Mouse (Mus musculus) cerebellum, adult 9-11 months (tissue): ENCODE measurements at regions not wholly inside any gene's neighbourhood (a gene's known extent, or its start where the extent isn't known, plus 50 kb on each side); places are given as distances from the start of the nearest gene placed in this dataset.

ENCODE experiments used
- DNase-seq: peaks from one replicate; pipeline ENCODE4 v3.0.0; 2022

GRCm38 (mm10) chr17:16101548-16101947, 270.7 kb upstream of the Rgmb start:
- no peak for DNase-seq

GRCm38 (mm10) chr17:16092952-16093351, 262.1 kb upstream of the Rgmb start:
- no peak for DNase-seq

DNA sequence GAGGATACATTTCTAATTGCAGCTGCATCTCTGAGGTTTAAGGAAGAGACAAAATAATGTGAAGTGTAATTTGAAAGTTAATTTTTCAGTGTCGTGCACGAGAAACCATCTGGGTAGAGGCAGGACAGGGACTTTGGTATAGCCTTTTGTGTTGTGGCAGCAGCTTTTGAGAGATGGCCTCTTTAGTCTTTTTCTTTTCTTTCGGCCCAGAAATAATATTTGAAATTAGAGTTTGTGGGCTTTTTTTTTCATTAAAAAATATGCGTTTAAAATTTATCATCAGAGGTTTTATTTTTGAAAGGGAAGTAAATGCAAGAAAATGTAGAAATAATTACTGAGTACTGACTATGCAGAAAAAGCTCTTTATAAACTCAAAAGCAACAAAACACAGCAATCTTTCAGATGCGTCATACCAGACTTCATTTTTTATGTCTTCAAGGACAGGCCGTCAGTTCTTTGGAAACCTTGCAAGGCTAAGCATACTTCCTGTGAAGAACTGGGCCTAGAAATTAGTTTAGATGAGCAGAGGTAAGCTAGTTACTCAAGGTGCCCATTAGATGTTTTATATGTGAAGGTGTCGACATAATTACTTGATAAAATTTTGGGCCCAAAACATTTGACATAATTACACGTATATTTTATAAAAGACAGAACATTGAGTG, 258.9 kb upstream of the Rgmb start:
- DNase-seq: no peak

DNA sequence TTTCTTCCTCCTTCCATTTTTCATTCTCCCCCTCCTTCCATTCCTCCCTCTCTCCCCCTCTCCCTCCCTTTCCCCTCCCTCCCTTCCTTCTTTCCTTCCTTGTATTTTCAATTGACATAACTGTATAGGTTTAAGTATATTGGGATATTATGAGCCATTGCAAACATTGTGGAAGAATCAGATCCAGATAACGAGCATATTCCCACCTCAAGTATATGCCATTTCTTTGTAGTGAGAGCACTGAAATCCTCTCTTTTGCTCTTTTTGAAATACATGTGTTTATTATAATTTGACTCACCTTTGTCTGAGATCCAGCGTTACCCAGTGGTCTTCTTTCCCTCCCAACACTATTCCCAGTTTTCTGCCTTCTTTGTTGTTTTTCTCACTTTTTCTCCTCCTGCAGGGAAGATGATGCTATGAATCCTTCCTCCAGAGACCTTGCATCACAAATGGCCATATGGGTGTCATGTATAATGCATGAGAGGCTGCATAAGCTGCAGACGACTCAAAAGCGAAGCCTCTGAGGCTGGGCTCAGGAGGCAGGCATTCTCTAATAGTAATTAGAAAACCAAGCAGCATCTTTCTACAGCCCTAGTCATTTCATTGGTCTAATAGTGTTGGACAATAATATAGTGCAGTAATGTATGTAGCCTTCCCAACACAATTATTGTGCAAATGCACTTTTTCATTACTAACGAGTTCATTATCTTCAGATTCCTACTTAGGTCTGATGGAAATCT, 258.2 kb upstream of the Rgmb start:
- no peak for DNase-seq

- no peak for DNase-seq
These were observed 256.2 kb upstream of the Rgmb start for GRCm38 (mm10) chr17:16087046-16087445.

DNA sequence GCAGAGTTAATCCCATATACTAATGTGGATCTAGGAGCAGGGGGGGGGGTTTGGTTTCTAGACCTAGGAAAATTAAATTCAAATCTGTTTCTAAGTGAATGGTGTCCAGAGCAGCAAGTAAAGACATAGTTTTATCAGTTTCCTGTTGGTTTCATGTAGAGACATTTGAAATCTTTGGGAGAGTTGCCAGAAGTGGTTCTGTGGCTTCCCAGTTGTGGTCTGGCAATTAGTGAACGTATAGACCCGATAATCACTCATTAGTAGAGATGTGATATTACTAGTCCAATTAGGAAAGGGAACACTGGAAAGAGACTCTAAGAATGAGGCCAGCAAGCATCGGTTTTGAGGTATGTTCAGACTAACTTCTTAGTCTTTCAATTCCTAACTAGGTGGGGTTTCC, 252.0 kb upstream of the Rgmb start:
- DNase-seq: no peak

- no peak for DNase-seq
These were observed 247.7 kb upstream of the Rgmb start for GRCm38 (mm10) chr17:16078549-16078948.

DNA sequence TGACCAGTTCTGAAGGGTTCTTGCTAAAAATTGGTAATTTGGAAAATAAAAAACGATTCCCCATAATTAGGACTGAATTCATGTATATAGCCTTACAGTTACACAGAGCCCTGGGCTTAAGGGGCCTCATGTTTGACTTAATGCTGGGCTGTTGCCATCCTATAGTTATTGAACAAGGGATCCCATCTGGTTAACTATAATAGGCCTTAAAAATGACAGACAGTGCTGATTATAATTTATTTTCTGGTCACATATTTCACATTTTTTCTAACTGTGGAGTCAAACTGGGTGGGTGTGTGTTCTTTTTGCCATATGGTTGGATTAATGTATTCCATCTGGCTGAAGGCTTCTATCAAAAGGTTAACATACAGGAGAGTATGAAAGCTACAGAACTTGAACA, 238.5 kb upstream of the Rgmb start:
- DNase-seq: no peak

GRCm38 (mm10) chr17:16067858-16068257, 237.0 kb upstream of the Rgmb start:
- no peak for DNase-seq

- DNase-seq: no peak
These were observed 223.6 kb upstream of the Rgmb start for GRCm38 (mm10) chr17:16054481-16054880.

GRCm38 (mm10) chr17:16051713-16052112, 220.9 kb upstream of the Rgmb start:
- DNase-seq: no peak

DNA sequence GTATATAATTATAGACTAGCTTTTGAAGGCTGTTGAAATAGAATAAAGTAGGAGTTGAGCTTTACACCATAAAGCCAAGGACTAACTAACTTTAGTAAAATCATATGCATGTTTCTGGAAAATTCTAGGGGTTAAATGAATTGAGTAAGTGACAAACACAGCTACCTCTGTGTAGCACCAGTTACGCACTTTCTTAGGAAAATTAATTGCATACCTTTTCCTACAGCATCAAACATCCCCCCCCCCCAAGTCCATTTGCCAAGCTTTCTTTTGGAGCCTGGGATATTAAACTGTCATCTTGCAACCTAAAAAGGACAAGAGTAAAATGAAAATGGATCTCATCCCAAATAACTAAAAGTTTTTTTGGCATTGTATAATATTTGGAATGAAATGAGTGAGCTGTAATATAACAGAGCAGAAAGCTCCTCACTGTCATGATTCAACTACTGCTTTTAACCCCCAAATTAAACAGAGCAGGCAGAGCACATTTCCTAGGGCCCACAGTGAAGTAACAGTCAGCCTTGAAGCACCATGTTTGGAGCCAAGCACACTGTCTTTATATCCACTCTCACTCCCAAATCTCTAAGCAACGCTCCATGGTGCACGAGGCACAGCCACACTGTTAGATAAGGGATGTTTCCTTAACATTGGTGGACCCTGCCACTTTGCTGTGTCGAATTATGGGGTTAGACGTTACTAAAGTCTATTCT, 210.9 kb upstream of the Rgmb start:
- no peak for DNase-seq

DNA sequence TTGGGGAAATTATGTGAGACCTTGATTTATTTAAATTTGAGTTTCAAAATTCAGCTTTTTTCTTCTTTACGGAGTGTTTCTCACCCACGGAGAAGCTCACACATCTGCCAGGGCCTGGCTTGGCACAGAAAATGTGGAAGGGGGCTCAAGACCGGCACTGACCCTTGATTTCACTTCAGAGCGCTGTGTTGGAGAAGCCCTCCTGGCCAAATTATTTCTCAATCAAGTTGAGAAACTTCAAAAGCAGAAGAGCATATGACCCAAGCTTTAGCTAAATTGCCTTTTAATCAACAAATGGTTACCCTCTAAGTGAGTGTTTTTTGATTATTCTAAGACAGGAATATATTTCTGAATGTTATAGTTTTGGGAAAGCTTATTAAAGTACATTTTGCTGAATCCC, 197.2 kb upstream of the Rgmb start:
- DNase-seq: no peak

DNA sequence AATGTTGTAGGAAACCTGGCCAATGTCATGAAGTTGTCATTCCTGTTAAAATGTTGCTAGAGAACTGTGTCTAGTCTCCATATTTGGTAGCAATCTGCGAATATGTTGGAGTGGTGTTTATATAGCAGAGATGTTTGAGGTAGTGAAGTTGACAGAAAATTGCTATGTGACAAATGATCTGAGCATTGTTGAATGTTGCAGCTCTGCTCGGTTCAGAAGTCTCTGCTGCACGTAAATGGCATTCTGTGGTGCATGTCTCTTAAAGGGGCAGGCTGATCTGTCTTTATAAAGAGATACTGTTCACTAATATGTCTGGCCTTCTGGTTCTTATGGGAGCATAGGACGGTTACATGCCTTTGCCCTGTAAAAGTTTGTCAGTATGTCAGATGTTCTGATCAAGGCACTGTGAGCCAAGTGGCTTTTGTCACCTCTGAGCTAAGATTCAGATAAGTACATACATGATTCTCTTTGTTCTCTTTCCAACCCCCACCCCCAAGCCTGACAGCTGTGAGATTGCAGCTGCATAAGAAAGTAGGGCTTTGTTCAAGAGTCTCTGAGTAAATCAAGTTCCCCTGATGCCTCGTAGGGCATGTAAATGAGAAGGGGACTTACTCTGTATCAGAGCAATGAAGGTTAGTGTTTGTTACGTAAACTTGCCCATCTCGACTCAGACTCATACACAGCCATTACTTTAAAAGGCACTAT, 174.2 kb upstream of the Rgmb start:
- no peak for DNase-seq

- no peak for DNase-seq
These were observed 173.2 kb upstream of the Rgmb start for GRCm38 (mm10) chr17:16004002-16004401.

DNA sequence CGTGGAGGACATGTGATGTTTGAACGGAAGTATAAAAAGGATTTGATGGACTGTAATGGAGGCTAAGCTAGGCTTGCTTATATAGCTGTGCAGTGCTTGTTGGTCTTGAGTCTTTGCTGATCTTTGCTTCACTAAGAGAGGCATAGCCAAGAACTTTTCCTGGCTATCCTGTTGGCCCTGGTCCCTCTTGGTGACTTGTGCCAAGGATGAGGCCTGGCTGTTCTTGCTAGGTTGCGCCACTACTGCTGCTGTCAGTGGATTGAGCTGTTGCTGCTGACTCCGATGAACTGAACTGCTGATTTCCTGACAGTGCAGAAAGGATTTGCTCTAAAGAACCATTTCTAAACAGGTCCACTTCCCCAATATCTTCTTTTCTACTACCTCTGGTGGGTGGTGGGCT, 167.9 kb upstream of the Rgmb start:
- DNase-seq: no peak

DNA sequence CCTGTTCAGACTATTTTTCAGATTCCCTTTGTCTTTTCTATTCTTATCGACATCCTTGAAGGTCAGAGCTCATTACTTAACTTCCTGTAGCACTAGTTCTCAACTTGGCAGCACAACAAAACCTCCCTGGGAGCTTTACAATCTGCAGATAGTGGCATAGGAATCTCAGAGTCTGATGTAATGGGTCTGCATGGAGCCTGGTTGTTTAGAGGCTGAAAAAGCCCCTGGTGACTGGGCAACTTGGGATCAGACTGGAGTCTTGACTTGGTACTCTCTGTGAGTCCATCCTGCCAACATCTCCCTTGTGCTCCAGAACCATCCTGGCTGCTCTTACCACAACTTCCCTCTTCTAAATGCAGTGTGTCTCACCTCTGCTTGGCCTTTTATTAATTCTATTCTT, 166.4 kb upstream of the Rgmb start:
- DNase-seq: no peak

GRCm38 (mm10) chr17:15995493-15995892, 164.7 kb upstream of the Rgmb start:
- no peak for DNase-seq

- DNase-seq: peak; percentile 12
These were observed 162.8 kb upstream of the Rgmb start for GRCm38 (mm10) chr17:15993361-15994287.

DNA sequence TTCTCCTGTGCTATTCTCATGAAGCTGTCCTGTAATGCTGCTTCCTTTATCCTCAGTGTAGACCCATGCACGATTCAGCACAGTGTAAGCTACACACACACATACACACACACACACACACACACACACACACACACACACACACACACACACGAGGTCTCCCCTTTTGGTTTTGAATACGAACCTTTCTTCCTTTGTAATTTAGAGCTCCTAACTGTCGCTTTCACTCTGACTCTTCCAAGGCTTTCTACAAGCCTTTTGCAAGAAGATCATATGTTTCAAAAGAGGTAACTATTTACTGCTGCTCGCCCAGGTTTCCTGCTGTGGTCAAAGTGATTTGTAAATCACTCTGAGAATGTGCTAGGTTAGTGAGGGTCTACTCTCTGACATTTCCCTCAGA, 161.1 kb upstream of the Rgmb start:
- no peak for DNase-seq

DNA sequence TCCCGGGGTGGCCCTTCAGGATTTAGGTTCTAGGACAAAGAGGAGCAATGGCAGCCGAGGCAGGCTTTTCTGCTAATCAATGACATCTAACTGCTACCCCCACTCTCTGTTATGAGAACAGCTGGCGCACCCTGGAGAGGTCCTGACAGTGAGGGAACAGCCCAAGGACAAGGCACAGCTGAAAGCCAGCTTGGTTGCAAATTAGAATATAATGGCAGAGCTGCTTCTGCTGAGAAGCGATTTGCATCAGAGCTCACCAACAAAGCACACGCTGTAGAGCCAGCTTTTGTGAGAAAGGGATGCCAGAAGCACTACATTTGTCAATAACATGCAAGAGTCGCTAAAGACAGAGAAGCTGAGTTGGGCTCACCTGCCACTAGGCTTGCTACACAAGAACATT, 159.5 kb upstream of the Rgmb start:
- DNase-seq: no peak

DNA sequence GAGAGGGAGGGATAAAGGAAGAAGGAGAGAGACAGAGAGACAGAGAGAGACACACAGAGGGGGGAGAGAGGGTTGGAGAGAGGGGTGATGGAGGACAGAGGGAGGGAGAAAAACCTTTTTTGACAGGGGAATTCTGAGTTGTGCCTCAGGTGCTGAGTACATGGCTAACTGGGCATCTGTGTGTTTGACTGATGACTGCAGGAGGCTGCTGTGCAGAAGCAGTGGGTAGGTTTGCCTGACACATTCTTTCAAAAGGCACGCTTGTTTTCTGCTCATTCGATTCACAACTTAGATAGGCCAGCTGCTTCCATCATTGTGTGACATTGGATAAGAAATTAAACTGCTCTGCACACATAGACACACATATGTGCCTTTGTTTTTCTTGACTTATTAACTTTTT, 150.7 kb upstream of the Rgmb start:
- DNase-seq: no peak
